Mouse (Mus musculus): ENCODE measurements around the gene Trmt6. TPM values are rescaled to one million over a fixed set of nuclear protein-coding genes. Genes with fewer than 3 reads are reported as not detected.
A peak's percentile ranks its signal among the peaks of the same experiment; 100 is the strongest.

Gene Trmt6
- polyA plus RNA-seq (2015; fragmentation: Nextera tagmentation; extraction: Ambion mirVana): 30.0 and 40.0 TPM in 2 replicates

DNA sequence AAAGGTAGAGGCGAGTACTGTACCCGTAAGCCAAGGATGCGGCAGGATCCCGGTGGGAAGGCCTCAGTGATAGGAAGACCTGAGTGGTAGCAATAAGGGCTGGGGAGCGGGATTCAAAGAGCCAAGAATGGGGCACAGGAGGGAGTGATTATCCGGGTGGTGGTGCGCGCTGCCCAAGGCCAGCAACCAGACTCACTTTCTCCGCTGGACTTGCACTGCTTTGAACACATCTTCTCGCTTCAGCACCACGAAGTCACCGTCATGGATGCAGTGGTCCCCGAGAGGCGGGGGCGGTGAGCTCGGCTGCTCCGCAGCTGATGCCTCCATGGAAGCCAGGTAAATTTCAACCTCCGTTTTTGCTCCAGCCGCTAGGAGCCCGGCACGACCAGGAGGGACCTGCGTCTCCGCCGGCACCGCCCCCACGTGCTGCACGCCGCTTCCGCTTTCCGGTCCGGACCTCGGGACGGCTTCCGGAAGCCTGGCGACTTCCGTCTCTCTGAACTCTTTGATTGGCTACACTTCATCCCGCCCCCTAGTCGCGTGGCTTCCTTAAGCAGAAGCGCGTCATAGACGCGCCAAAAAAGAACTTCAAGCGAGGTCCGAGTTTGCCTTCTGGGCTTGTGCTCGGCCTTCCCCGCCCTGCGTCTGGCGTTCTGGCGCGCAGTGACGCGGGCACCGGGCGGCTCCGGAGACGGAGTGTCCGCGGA is at the start of gene Trmt6, which contains the start of gene Mcm8:
Gene Trmt6, minus strand, starts transcription at position 448 of the 707 bp plus-strand sequence.
Gene Mcm8, plus strand, starts transcription at position 534 of the 707 bp plus-strand sequence.
- WGBS: under 1% methylated on average over 59 of the region's 59 CpGs
- ATAC-seq: peak; percentile 100
- Histone ChIP-seq H3K9me3 (no peaks in the 10 kb centered on the region), H3K27me3 (replicated peaks) (no peaks in the 10 kb centered on the region), H3K27ac (peak within 1 kb of the TSS; percentile 87), H3K4me3 (replicated peaks) (peak within 1 kb of the TSS; percentile 79), H3K9ac (peak within 1 kb of the TSS; percentile 76), H3K4me2 (replicated peaks) (peak within 1 kb of the TSS; percentile 85), H3K36me3 (0 out of 2 replicates have a peak, but pooled peaks cover 3% of the 10 kb centered on the region), H3K4me1 (replicated peaks) (0 out of 2 replicates have a peak, but pooled peaks cover 2% of the 10 kb centered on the region)

DNA sequence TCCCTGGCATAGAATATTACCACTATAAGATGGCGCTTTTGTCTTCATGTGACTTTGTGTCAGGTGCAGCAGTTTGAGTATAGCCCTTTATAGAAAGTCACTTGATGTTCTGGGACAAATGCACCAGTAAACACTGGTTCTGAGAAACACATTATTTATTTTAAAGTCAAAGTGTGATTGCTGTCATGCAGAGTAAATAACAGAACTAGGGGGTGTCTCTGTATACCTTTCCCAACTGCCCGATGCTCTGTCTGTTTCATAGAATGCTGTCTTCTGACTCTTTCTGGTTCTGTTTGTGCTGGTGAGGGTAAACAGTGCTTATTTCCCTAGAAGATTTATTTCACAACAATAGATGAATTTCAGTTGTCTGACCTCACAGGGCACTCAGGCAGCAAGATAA is 47.5 kb upstream of the Trmt6 start:
- WGBS: 90% methylated on average over 2 of the region's 2 CpGs
- Histone ChIP-seq H3K9me3 (no peaks in the 10 kb centered on the region), H3K4me2 (replicated peaks) (no peak overlapping the region), H3K36me3 (no peaks in the 10 kb centered on the region), H3K27ac (no peak overlapping the region), H3K4me1 (replicated peaks) (no peaks in the 10 kb centered on the region), H3K27me3 (replicated peaks) (no peaks in the 10 kb centered on the region), H3K4me3 (replicated peaks) (no peak overlapping the region), H3K9ac (no peak overlapping the region)
- no peak for ATAC-seq

DNA sequence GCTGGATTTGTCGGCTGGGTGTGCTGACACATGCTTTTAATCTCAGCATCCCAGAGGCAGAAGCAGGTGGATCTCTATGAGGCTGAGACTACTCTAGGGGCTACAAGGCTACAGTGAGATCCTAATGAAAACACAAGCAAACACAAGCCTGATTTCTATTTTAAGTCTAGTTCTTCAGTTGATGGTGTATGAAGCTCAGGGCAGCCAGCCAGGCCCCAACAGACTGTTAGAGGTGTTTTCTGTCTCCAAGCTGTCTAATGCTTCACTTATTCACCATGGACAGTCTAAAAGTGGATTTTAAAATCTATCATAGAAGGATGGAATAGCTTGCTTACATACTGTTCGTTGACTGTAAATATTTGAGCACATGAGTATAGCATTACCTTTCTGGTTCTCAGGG is 45.6 kb upstream of the Trmt6 start:
- Histone ChIP-seq H3K4me1 (replicated peaks) (no peaks in the 10 kb centered on the region), H3K4me3 (replicated peaks) (no peak overlapping the region), H3K9ac (no peak overlapping the region), H3K36me3 (no peaks in the 10 kb centered on the region), H3K27ac (no peak overlapping the region), H3K27me3 (replicated peaks) (no peaks in the 10 kb centered on the region), H3K4me2 (replicated peaks) (no peak overlapping the region), H3K9me3 (no peaks in the 10 kb centered on the region)
- 93% methylated on average over 2 of the region's 2 CpGs for WGBS
- no peak for ATAC-seq

DNA sequence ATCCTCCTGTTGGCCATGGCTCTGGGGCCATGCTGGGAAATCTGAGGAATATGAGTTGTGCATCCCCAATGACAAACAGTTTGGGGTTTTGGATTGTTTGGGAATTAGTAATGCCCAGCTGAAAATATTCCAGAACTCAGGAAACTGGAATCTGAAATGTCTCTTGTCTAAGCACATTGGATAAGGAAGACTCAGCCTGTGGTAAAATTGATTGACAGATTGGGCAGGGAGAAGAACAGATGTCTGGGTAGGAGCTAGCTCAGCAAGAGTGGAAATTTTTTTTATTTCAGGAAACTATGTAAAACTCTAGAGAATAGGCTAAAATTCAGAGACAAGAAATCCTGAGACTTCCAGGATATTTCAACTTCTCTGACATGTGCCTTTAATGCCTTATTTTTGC is 44.6 kb upstream of the Trmt6 start:
- no peak for ATAC-seq
- no peak overlapping the region for H3K4me3 ChIP-seq (replicated peaks)
- no peaks in the 10 kb centered on the region for H3K9me3 ChIP-seq
- H3K27me3 ChIP-seq (replicated peaks): no peaks in the 10 kb centered on the region
- no peak overlapping the region for H3K9ac ChIP-seq
- no peaks in the 10 kb centered on the region for H3K4me1 ChIP-seq (replicated peaks)
- no peaks in the 10 kb centered on the region for H3K36me3 ChIP-seq
- no peak overlapping the region for H3K27ac ChIP-seq
- H3K4me2 ChIP-seq (replicated peaks): no peak overlapping the region

DNA sequence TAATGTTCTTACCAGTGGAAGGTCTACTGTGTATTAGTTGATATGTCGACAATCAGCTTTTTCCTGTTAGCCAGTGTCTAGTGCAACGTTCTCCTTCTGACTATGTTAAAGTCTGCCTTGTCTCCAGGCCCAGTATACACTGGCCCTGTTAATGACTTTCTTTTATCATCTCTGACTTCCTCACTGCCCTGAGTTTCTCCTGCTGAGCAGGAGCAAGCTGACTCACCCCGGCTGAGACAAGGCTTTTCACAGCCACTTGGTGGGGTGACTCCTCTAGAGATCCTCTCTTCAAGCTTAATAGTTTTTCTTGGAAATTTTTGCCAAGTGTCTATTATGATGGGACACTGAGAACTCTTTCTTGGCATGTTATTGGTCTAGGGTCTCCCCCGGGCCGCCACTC is 40.5 kb upstream of the Trmt6 start:
- ATAC-seq: 0 out of 2 replicates have a peak, but pooled peaks have one; percentile 53
- H3K9ac ChIP-seq: no peak overlapping the region
- no peak overlapping the region for H3K27ac ChIP-seq
- H3K4me1 ChIP-seq (replicated peaks): no peaks in the 10 kb centered on the region
- no peak overlapping the region for H3K4me2 ChIP-seq (replicated peaks)
- H3K4me3 ChIP-seq (replicated peaks): no peak overlapping the region
- H3K36me3 ChIP-seq: no peaks in the 10 kb centered on the region
- H3K27me3 ChIP-seq (replicated peaks): no peaks in the 10 kb centered on the region
- no peaks in the 10 kb centered on the region for H3K9me3 ChIP-seq
- 79% methylated on average over 5 of the region's 5 CpGs for WGBS

DNA sequence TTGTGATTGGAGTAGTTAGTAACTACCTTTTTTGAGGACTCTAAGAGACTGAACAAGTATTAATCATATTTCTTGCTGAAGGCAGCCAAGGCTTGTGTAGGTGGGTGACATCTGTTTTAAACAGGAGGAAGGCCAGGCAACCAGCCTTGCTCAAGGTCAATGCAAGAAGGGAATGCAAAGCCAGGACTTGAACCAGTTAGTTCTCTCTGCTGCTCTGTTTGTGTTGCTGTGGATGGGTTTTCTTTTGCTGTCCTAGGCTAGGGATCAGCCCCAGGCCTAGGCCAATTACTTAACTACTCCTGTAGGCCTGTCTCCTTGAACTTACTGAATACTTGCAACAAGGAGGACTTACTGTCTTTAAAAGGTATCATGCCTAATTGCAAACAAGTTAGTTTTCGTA is 37.2 kb upstream of the Trmt6 start:
- no peak overlapping the region for H3K27ac ChIP-seq
- ATAC-seq: no peak
- H3K4me2 ChIP-seq (replicated peaks): no peak overlapping the region
- H3K27me3 ChIP-seq (replicated peaks): no peaks in the 10 kb centered on the region
- H3K4me1 ChIP-seq (replicated peaks): peaks cover 3% of the 10 kb centered on the region; the same call in 1 of the 2 replicates
- WGBS: 89% methylated on average over 1 of the region's 1 CpGs
- H3K36me3 ChIP-seq: peaks cover 4% of the 10 kb centered on the region
- no peak overlapping the region for H3K9ac ChIP-seq
- H3K4me3 ChIP-seq (replicated peaks): no peak overlapping the region
- H3K9me3 ChIP-seq: no peaks in the 10 kb centered on the region

DNA sequence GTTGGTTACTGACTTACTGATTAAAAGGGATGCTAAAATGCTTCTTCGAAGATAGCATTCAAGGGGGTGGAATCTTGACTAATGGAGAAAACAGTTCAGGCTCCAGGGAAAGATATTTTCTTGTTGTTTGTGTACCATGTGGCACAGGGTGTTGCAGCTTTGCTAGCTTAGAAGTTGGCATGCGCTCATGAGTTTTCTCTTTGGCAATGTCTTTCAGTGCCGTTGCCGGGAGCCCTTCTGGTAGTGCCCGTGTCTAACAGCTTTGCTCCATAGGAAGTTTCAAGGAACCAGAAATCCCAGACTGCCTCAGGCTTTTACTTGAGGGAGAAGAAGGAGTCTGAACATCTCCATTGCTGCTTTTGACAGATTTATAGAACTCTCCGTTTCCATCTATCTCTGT is 33.3 kb upstream of the Trmt6 start:
- H3K27me3 ChIP-seq (replicated peaks): no peaks in the 10 kb centered on the region
- H3K9me3 ChIP-seq: no peaks in the 10 kb centered on the region
- H3K4me3 ChIP-seq (replicated peaks): no peak overlapping the region
- no peak overlapping the region for H3K4me2 ChIP-seq (replicated peaks)
- H3K27ac ChIP-seq: no peak overlapping the region
- no peak overlapping the region for H3K9ac ChIP-seq
- WGBS: 92% methylated on average over 6 of the region's 6 CpGs
- peaks cover 4% of the 10 kb centered on the region for H3K36me3 ChIP-seq
- ATAC-seq: no peak
- H3K4me1 ChIP-seq (replicated peaks): peaks cover 12% of the 10 kb centered on the region

DNA sequence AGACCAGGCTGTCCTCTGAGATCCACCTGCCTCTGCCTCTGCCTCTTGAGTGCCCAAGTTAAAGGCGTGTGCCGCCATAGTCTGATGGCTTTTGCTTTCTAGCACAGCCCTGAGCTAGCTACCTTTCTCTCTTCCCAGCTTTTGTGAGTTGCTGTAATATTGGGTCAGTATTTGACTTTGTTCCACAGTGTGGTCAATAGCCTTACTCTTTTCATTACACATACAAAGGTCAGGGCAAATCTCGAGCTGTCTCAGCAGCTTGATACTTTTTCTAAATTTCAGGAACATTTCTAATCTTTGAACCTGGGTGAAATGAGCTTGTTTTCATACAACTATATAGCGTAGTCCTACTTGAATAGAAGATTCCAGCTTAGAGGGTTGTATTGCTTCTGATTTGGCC is 32.5 kb upstream of the Trmt6 start:
- no peak overlapping the region for H3K27ac ChIP-seq
- 86% methylated on average over 4 of the region's 4 CpGs for WGBS
- peak overlapping the region; percentile 63 for H3K4me2 ChIP-seq (replicated peaks)

DNA sequence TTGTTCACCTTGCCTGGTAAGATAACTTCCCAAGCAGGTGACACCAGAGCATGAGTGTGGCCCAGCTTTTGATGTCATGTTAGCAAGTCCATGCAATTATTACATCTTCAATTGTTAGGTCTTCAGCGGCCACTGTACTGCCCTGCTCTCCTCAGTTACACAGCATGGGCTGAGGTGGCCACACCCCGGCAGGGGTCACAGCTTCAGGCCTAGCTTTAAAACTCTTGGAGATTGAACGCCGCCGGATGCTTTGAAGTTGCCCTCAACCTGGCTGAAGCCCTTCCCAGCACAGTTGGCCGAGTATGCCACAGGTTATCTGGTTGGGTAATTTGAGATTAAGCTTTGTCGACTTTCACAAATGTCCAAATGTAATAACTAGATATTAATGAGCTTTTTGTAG is 31.7 kb upstream of the Trmt6 start:
- peak overlapping the region; percentile 97 for H3K4me3 ChIP-seq (replicated peaks)
- H3K27ac ChIP-seq: no peak overlapping the region; the same call in 1 of the 2 replicates
- no peaks in the 10 kb centered on the region for H3K27me3 ChIP-seq (replicated peaks)
- H3K4me1 ChIP-seq (replicated peaks): peaks cover 12% of the 10 kb centered on the region
- peak overlapping the region; percentile 63 for H3K4me2 ChIP-seq (replicated peaks)
- no peaks in the 10 kb centered on the region for H3K9me3 ChIP-seq
- ATAC-seq: peak; percentile 29
- H3K9ac ChIP-seq: peak overlapping the region; percentile 86; the same call in 1 of the 2 replicates
- H3K36me3 ChIP-seq: peaks cover 4% of the 10 kb centered on the region
- 25% methylated on average over 7 of the region's 7 CpGs for WGBS

More for the DNA sequence above, 32.5 kb upstream of the Trmt6 start:
- H3K4me3 ChIP-seq (replicated peaks): no peak overlapping the region
- H3K9me3 ChIP-seq: no peaks in the 10 kb centered on the region
- H3K9ac ChIP-seq: no peak overlapping the region
- H3K36me3 ChIP-seq: peaks cover 4% of the 10 kb centered on the region
- H3K4me1 ChIP-seq (replicated peaks): peaks cover 12% of the 10 kb centered on the region
- ATAC-seq: no peak
- no peaks in the 10 kb centered on the region for H3K27me3 ChIP-seq (replicated peaks)

DNA sequence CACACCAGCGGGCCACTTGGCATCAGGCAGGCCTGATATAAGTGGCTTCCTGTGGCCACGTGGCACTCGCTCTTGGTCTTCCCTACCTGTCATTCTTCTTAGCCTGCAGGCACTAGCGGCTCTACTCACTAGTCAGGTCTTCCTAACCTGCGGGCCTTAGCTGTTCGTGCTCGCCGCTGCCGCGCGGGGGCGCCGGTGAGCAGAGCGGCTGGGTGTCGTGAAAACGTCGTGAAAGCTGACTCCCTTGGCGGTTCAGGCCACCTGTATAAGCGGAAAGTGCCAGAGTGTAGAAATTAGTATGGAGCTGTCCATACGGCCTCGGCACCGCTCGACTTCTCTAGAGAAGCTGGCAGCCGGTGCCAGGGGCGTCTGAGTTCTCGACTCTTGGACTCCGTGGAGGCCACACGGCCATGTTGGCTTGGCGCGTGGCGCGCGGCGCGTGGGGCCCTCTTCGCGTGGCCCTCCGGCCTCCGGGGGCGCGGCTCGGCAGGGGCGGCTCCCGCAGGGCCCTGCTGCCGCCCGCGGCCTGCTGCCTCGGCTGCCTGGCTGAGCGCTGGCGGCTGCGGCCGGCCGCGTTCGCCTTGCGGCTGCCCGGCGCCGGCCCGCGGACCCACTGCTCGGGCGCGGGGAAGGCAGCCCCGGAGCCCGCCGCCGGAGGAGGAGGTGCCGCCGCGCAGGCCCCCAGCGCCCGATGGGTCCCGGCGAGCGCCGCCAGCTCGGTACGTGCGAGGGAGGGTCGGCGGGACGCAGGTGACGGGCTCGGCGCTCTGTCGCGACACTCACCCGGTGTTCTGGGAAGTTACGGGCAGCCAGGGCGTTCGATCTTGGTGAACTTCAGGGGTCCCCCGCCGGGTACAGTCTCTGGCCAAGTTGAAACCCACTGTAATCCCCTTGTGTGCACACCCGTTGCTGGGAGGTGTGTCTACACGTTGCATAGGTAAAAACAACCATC is 30.8 kb upstream of the Trmt6 start, which contains the start of gene Crls1:
Gene Crls1, plus strand, starts transcription at position 260 of the 952 bp plus-strand sequence.
- ATAC-seq: peak; percentile 93
- no peaks in the 10 kb centered on the region for H3K9me3 ChIP-seq
- peak within 1 kb of the TSS; percentile 63 for H3K4me2 ChIP-seq (replicated peaks)
- under 1% methylated on average over 90 of the region's 96 CpGs for WGBS
- peak within 1 kb of the TSS; percentile 86 for H3K9ac ChIP-seq
- H3K4me3 ChIP-seq (replicated peaks): peak within 1 kb of the TSS; percentile 97
- peaks cover 4% of the 10 kb centered on the region for H3K36me3 ChIP-seq
- H3K4me1 ChIP-seq (replicated peaks): peaks cover 12% of the 10 kb centered on the region
- no peaks in the 10 kb centered on the region for H3K27me3 ChIP-seq (replicated peaks)
- peak within 1 kb of the TSS; percentile 84 for H3K27ac ChIP-seq

DNA sequence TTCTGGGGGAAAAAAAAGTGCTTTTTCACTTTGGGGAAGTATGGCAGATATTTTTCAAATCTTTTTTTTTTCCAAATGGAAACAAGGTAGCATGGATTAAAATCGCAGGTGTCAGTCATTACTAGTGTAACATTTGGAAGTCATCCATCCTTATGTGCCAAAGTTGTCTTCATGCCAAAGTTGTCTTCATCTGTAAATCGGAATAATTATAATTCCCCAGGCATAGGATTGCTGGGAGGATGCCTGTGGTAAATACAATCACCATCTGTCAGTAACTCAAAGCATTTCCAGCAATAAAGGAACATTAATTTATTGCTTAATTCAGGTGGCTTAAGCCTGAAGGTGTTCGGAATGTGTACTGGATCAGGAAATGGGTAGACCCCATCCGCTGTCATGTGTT is 25.2 kb upstream of the Trmt6 start:
- Histone ChIP-seq H3K9ac (no peak overlapping the region), H3K27me3 (replicated peaks) (no peaks in the 10 kb centered on the region), H3K36me3 (no peaks in the 10 kb centered on the region), H3K9me3 (no peaks in the 10 kb centered on the region), H3K4me1 (replicated peaks) (0 out of 2 replicates have a peak, but pooled peaks cover under 1% of the 10 kb centered on the region), H3K4me2 (replicated peaks) (no peak overlapping the region), H3K4me3 (replicated peaks) (no peak overlapping the region), H3K27ac (no peak overlapping the region)
- ATAC-seq: no peak
- WGBS: 95% methylated on average over 4 of the region's 4 CpGs

DNA sequence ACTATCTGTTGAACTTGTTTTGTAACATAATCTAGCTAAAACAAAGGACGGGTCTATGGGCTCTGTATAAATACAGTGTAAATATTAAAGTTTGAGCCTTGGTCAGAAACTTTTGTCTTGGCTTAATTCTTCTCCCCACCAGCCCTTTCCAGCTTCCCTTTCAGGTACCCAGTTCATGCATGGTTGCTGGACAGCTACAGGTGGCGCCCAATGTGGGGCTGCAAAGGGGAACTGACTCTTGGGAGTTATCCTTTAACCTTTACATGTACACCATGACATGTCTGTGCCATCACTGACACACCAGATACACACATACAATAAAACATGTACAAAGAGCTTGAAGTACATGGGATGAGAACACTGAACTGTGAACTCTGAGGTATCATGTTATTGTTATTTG is 12.9 kb downstream of the Trmt6 start:
- Histone ChIP-seq H3K4me3 (replicated peaks) (no peak overlapping the region), H3K4me2 (replicated peaks) (no peak overlapping the region), H3K9ac (no peak overlapping the region), H3K27me3 (replicated peaks) (no peaks in the 10 kb centered on the region), H3K4me1 (replicated peaks) (no peaks in the 10 kb centered on the region), H3K36me3 (peaks cover 14% of the 10 kb centered on the region), H3K9me3 (no peaks in the 10 kb centered on the region), H3K27ac (no peak overlapping the region)
- 86% methylated on average over 2 of the region's 2 CpGs for WGBS
- no peak for ATAC-seq

All from intestine, embryonic 15.5 days (tissue).